Mouse (Mus musculus) myocyte (in vitro differentiated cells): ENCODE measurements at regions not wholly inside any gene's neighbourhood (a gene's known extent, or its start where the extent isn't known, plus 50 kb on each side); places are given as distances from the start of the nearest gene placed in this dataset.
A peak's percentile ranks its signal among the peaks of the same experiment; 100 is the strongest.

ENCODE experiments used
- H3K27me3 ChIP-seq: one replicate; pipeline ENCODE4 v1.6.1; 2011; ENCODE audit not compliant: control insufficient read depth, insufficient read depth, insufficient read length
- H3K36me3 ChIP-seq: one replicate; pipeline ENCODE4 v1.6.1; 2011; ENCODE audit not compliant: control insufficient read depth, insufficient read depth
- H3K4me2 ChIP-seq: one replicate; pipeline ENCODE4 v1.6.1; 2011; ENCODE audit warnings: low read depth, control low read depth
- H3K4me3 ChIP-seq: one replicate; pipeline ENCODE4 v1.5.1; 2011; ENCODE audit warnings: mild to moderate bottlenecking, control low read depth, moderate library complexity
- H3K79me2 ChIP-seq: one replicate; pipeline ENCODE4 v1.6.1; 2011; ENCODE audit not compliant: control insufficient read depth, insufficient read depth
- H3ac ChIP-seq: one replicate; pipeline ENCODE4 v1.6.1; 2011; ENCODE audit not compliant: control insufficient read depth, insufficient read length
- CEBPB ChIP-seq: IDR thresholded peaks from 2 replicates; pipeline ENCODE4 v1.6.1; 2011; ENCODE audit warnings: mild to moderate bottlenecking, moderate library complexity; ENCODE audit not compliant: poor library complexity, insufficient read depth, severe bottlenecking
- E2F4 ChIP-seq: IDR thresholded peaks from one replicate; pipeline ENCODE4 v1.6.1; 2011; ENCODE audit warnings: mild to moderate bottlenecking, control low read depth, moderate library complexity; ENCODE audit not compliant: insufficient read depth
- MAX ChIP-seq: IDR thresholded peaks from one replicate; pipeline ENCODE4 v1.6.1; 2011; ENCODE audit warnings: low read depth, mild to moderate bottlenecking, control low read depth
- MYOD1 ChIP-seq, 3 experiments: IDR thresholded peaks; one replicate each; pipeline ENCODE4 v1.6.1; 2011; ENCODE audit warnings: control low read depth in 2 of 3, low read depth in 2 of 3, mild to moderate bottlenecking in 2 of 3, moderate library complexity in 1 of 3; ENCODE audit not compliant: insufficient read length in 2 of 3, control insufficient read depth in 1 of 3
- MYOG ChIP-seq, 3 experiments: IDR thresholded peaks; one replicate each; pipeline ENCODE4 v1.6.1; 2011; ENCODE audit warnings: control low read depth in 2 of 3, low read depth in 2 of 3, mild to moderate bottlenecking in 2 of 3; ENCODE audit not compliant: insufficient read length in 2 of 3, control insufficient read depth in 1 of 3, insufficient read depth in 1 of 3
- POLR2A ChIP-seq: IDR thresholded peaks from one replicate; pipeline ENCODE4 v1.6.1; 2011; ENCODE audit warnings: low read depth, mild to moderate bottlenecking, control low read depth, moderate library complexity; ENCODE audit not compliant: insufficient read length
- POLR2AphosphoS2 ChIP-seq: IDR thresholded peaks from one replicate; pipeline ENCODE4 v1.6.1; 2011; ENCODE audit warnings: low read depth, control low read depth; ENCODE audit not compliant: insufficient read length
- REST ChIP-seq: IDR thresholded peaks from one replicate; pipeline ENCODE4 v1.6.1; 2011; ENCODE audit warnings: mild to moderate bottlenecking, control low read depth, moderate library complexity; ENCODE audit not compliant: insufficient read depth, insufficient read length
- SRF ChIP-seq: IDR thresholded peaks from one replicate; pipeline ENCODE4 v1.6.1; 2011; ENCODE audit warnings: low read depth; ENCODE audit not compliant: control insufficient read depth, insufficient read length
- TCF12 ChIP-seq: IDR thresholded peaks from one replicate; pipeline ENCODE4 v1.6.1; 2011; ENCODE audit warnings: mild to moderate bottlenecking, control low read depth; ENCODE audit not compliant: poor library complexity, insufficient read depth, severe bottlenecking
- TCF3 ChIP-seq: IDR thresholded peaks from one replicate; pipeline ENCODE4 v1.6.1; 2011; ENCODE audit warnings: low read depth, control low read depth; ENCODE audit not compliant: insufficient read length
- USF1 ChIP-seq: IDR thresholded peaks from one replicate; pipeline ENCODE4 v1.6.1; 2011; ENCODE audit warnings: low read depth, mild to moderate bottlenecking, control low read depth, moderate library complexity

DNA sequence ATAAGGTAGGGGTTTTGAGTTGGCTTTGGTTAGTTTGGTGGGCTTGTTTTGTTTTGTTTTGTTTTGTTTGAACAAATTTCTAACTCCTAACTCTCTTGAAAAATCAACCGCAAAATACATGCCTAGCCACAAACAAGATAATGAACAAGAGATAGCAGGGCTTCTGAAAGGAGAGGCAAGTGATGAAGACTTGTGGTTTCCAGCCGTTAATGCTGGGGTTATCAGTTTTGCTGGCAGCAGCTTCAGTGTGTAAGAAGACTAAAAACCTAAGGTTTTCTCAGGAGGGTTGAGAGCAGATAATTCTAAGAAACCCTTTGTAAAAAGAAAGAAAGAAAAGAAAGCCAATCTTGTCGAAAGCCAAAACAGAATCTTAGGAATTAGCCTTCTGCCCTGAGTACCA lies 115.6 kb downstream of the Dad1 start:
- Histone ChIP-seq H3K36me3 (no peaks in the 10 kb centered on the region), H3K4me2 (no peak overlapping the region), H3K79me2 (no peaks in the 10 kb centered on the region), H3K27me3 (no peaks in the 10 kb centered on the region), H3ac (no peak overlapping the region), H3K4me3 (no peak overlapping the region)
- TF ChIP-seq MYOD1 (IDR thresholded peaks at IDR 0.05; ENCODE audit: control insufficient read depth in 1 of 3, insufficient read length in 2 of 3, low read depth in 2 of 3) (no peak), REST (no peak), POLR2A (no peak), TCF12 (no peak), MAX (no peak), USF1 (no peak), SRF (no peak), MYOG (IDR thresholded peaks at IDR 0.05; ENCODE audit: control insufficient read depth in 1 of 3, insufficient read depth in 1 of 3, insufficient read length in 2 of 3, low read depth in 2 of 3) (no peak), CEBPB (no peak)

DNA sequence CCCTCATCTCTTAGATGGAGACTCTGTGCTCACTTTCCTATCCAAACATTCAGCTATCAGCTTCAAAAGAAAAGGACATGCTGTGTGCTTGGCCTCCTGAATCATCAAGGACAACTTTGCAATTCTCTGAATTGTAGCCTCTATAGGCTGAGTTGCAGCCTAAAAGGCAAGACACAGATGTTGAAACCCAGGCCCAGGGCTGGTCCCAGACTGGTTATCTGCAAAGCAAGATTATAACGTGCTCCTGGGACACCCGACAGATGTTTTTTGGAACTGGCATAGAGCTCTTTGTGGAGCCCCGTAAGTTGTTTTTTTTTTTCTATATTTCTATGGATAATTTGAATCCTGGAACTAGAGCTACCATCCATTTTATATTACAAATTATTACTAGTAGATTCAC lies 117.4 kb downstream of the Dad1 start:
- Histone ChIP-seq H3K4me2 (no peak overlapping the region), H3ac (no peak overlapping the region), H3K27me3 (no peaks in the 10 kb centered on the region), H3K4me3 (no peak overlapping the region), H3K36me3 (no peaks in the 10 kb centered on the region), H3K79me2 (no peaks in the 10 kb centered on the region)
- no peak for TF ChIP-seq E2F4
- no peak for TF ChIP-seq CEBPB
- no peak for TF ChIP-seq TCF3
- no peak for TF ChIP-seq REST
- no peak for TF ChIP-seq MYOG (IDR thresholded peaks at IDR 0.05; ENCODE audit: control insufficient read depth in 1 of 3, insufficient read depth in 1 of 3, insufficient read length in 2 of 3, low read depth in 2 of 3)
- TF ChIP-seq SRF: no peak
- no peak for TF ChIP-seq MYOD1 (IDR thresholded peaks at IDR 0.05; ENCODE audit: control insufficient read depth in 1 of 3, insufficient read length in 2 of 3, low read depth in 2 of 3)
- no peak for TF ChIP-seq USF1
- no peak for TF ChIP-seq MAX
- TF ChIP-seq POLR2A: no peak
- TF ChIP-seq TCF12: no peak
- no peak for TF ChIP-seq POLR2AphosphoS2

DNA sequence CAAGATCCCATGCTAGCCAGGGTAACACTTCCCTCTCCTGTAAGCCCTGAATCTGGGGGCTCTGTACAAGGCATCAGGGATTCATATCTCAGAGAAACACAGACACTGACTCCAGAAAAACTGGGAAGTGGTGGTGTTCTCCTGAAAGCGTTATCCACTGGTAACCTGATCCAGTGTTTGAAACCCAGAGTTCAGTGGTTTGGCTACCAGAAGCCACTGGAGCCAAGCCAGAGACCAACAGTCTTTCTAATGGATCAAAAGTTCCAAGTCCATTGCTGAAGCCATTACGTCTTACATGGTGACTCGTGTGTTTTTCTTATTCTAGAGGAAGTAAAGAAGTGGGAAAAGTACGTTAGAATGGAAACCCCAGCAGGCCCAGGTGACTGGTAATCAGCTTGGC lies 125.6 kb downstream of the Dad1 start:
- H3K4me3 ChIP-seq: no peak overlapping the region
- H3K27me3 ChIP-seq: no peaks in the 10 kb centered on the region
- H3ac ChIP-seq: no peak overlapping the region
- peak overlapping the region; percentile 53 for H3K4me2 ChIP-seq
- TF ChIP-seq REST (no peak), POLR2A (no peak), MYOG (IDR thresholded peaks at IDR 0.05; ENCODE audit: control insufficient read depth in 1 of 3, insufficient read depth in 1 of 3, insufficient read length in 2 of 3, low read depth in 2 of 3) (no peak), TCF3 (no peak)
- H3K36me3 ChIP-seq: no peaks in the 10 kb centered on the region
- H3K79me2 ChIP-seq: no peaks in the 10 kb centered on the region

DNA sequence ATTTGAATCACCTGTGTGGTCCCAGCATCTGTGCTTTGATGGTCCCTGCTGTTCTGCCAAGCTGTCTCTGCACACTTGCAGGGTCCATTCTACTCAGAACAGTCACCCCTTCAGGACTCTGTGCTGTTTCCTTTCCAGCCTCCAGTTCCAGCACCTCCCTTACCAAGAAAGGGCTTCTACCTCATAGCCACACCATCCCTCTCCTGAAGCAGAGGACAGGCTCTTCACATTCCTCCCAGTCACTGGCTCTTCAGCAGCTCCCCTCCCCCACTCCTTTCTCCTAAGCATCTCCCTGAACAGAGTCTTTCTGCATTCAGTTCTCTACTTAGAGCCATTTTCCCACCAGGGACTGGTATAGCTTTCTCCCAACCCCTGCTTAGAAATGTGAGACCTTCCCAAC lies 128.4 kb downstream of the Dad1 start:
- H3K36me3 ChIP-seq: no peaks in the 10 kb centered on the region
- TF ChIP-seq TCF12: no peak
- no peak for TF ChIP-seq TCF3
- TF ChIP-seq E2F4: no peak
- no peak for TF ChIP-seq REST
- TF ChIP-seq MYOG (IDR thresholded peaks at IDR 0.05; ENCODE audit: control insufficient read depth in 1 of 3, insufficient read depth in 1 of 3, insufficient read length in 2 of 3, low read depth in 2 of 3): no peak
- TF ChIP-seq POLR2AphosphoS2: no peak
- no peak for TF ChIP-seq CEBPB
- TF ChIP-seq USF1: no peak
- TF ChIP-seq MYOD1 (IDR thresholded peaks at IDR 0.05; ENCODE audit: control insufficient read depth in 1 of 3, insufficient read length in 2 of 3, low read depth in 2 of 3): no peak
- no peak for TF ChIP-seq SRF
- TF ChIP-seq POLR2A: no peak
- no peak for TF ChIP-seq MAX
- no peak overlapping the region for H3K4me2 ChIP-seq
- no peak overlapping the region for H3ac ChIP-seq
- H3K4me3 ChIP-seq: no peak overlapping the region
- H3K27me3 ChIP-seq: no peaks in the 10 kb centered on the region
- H3K79me2 ChIP-seq: no peaks in the 10 kb centered on the region

DNA sequence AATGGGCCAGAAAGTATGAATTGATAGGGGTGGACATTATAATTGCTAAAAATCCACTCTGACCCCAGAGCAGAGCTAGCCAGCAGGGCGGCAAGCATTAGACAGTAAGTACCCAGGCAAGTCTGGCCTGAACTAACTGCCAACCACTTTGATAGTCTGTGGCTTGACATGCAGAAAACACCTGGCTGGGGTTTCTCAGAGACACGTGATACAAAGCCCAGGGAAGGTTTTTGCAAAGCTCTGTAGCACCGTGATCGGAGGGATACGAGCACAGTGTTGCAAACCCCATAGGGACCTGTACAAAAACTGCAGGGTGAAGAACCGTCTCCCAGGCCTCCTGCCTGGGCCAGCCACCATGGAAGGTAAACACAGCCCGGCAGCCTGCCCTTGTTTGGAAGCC lies 131.9 kb downstream of the Dad1 start:
- no peaks in the 10 kb centered on the region for H3K36me3 ChIP-seq
- H3K27me3 ChIP-seq: no peaks in the 10 kb centered on the region
- no peak overlapping the region for H3ac ChIP-seq
- TF ChIP-seq POLR2AphosphoS2 (no peak), TCF3 (no peak), POLR2A (no peak), E2F4 (no peak), TCF12 (no peak), REST (no peak), MAX (no peak)
- H3K4me2 ChIP-seq: no peak overlapping the region
- H3K79me2 ChIP-seq: no peaks in the 10 kb centered on the region
- H3K4me3 ChIP-seq: no peak overlapping the region
